12 mouse cellular contexts compared by ENCODE assay signal in the genomic region with DNA sequence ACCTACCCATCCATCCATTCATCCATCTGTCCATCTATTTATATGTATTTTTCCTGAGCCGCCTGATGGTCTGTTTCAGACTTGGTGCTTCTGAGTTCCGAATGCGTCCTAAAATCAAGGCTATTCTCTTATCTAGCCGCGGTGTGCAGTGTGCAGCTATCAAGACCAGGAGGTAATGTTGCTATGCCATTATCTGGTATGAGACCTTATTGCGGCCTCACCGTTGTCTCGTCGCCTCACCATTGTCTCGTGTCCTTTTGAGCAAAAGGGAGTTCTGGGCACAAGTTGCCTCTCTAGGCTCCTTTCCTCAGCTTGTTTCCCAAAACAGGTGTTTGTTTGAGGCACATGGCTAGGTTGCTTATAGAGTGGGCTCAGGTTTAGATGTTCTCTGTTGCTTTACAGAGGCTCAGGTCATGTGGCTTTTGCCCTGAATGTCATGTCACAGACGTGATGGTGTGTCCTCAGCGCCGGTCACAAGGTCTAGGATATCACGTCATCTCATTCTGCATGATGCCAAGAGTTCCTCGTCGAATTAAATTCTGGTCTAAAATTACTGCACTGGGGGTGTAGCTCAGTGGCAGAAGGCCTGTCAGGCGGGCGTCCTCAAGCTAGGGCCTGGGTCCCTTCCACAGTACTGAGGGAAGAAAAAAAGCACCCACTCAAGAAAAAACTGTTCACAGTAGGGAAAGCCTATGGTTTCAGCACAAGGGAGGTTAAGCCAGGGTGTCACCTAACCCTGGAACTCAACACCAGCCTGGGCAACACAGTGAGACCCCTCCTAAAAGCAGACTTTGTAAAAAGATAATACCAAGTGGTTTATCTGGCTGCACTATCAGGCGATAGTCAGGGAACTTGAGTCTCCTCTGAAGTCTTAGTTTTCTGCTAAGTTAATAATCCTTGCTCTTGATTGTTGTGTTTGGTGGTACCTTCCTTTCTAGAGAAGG. TPM values are rescaled to one million over a fixed set of nuclear protein-coding genes. Genes with fewer than 3 reads are reported as not detected.
DNase-seq lines count a peak whose midpoint lies in the region; ATAC-seq lines count a peak whose summit lies in the region.
"Had no signal": no experiment of that assay in that cellular context is flagged by ENCODE, and none has a peak within 500 bp of the region (broad histone marks: within the 10 kb centered on the region; RNA-seq: fewer than 3 reads in every experiment).

No protein-coding gene starts in this region.

- H3K4me1 ChIP-seq in midbrain, embryonic 10.5 days, result peaks cover 22% of the 10 kb centered on the region
- peaks cover 14% of the 10 kb centered on the region; the same call in 1 of the 2 replicates for H3K4me1 ChIP-seq in midbrain, embryonic 13.5 days (replicated peaks)
- H3K4me1 ChIP-seq: embryonic facial prominence, embryonic 12.5 days had no signal

- WGBS in midbrain, embryonic 10.5 days, result 94% methylated on average over 19 of the region's 19 CpGs
- WGBS in midbrain, embryonic 13.5 days, result 95% methylated on average over 19 of the region's 19 CpGs

- H3K36me3 ChIP-seq in midbrain, embryonic 10.5 days, result peaks cover 37% of the 10 kb centered on the region
- peaks cover 45% of the 10 kb centered on the region for H3K36me3 ChIP-seq in midbrain, embryonic 13.5 days
- H3K36me3 ChIP-seq: lung, embryonic 15.5 days had no signal

- no peak for ATAC-seq in midbrain, embryonic 13.5 days
- ATAC-seq in erythroid progenitor cell, adult 5-6 weeks (replicated peaks; ENCODE audit: low FRiP score, poor library complexity, severe bottlenecking), result peak; percentile 72
- ATAC-seq: forebrain, postnatal 0 days had no signal

- H3K4me3 ChIP-seq in midbrain, embryonic 10.5 days, result no peak overlapping the region
- no peak overlapping the region for H3K4me3 ChIP-seq in midbrain, embryonic 13.5 days (replicated peaks)
- H3K4me3 ChIP-seq: embryonic facial prominence, embryonic 12.5 days; lung, embryonic 15.5 days had no signal

- no peak overlapping the region for H3K4me2 ChIP-seq in midbrain, embryonic 13.5 days (replicated peaks)
- H3K4me2 ChIP-seq: embryonic facial prominence, embryonic 12.5 days; lung, embryonic 15.5 days had no signal

- DNase-seq in midbrain, embryonic 10.5 days (ENCODE audit: low spot score), result no peak
- DNase-seq in liver, result peak; percentile 72
- no peak for DNase-seq in B cell, adult 2 months
- DNase-seq in right cerebral cortex, postnatal 14 days, result no peak
- DNase-seq in lung, postnatal 10 days, result no peak
- DNase-seq: cerebellum, adult 8-10 months; forebrain, postnatal 0 days; kidney, adult 18-20 months had no signal

- H3K9ac ChIP-seq in midbrain, embryonic 13.5 days (replicated peaks), result no peak overlapping the region
- H3K9ac ChIP-seq: embryonic facial prominence, embryonic 12.5 days; forebrain, postnatal 0 days; lung, embryonic 15.5 days had no signal

- no peaks in the 10 kb centered on the region for H3K27me3 ChIP-seq in midbrain, embryonic 10.5 days (ENCODE audit: low read depth, poor library complexity, severe bottlenecking)
- H3K27me3 ChIP-seq in midbrain, embryonic 13.5 days, result no peaks in the 10 kb centered on the region
- H3K27me3 ChIP-seq: embryonic facial prominence, embryonic 12.5 days; lung, embryonic 15.5 days had no signal

- H3K9me3 ChIP-seq in midbrain, embryonic 10.5 days (replicated peaks), result no peaks in the 10 kb centered on the region
- no peaks in the 10 kb centered on the region for H3K9me3 ChIP-seq in midbrain, embryonic 13.5 days
- H3K9me3 ChIP-seq: embryonic facial prominence, embryonic 12.5 days; lung, embryonic 15.5 days had no signal

- peak overlapping the region; percentile 28; the same call in 1 of the 2 replicates for H3K27ac ChIP-seq in midbrain, embryonic 10.5 days (replicated peaks)
- no peak overlapping the region for H3K27ac ChIP-seq in midbrain, embryonic 13.5 days
- H3K27ac ChIP-seq: embryonic facial prominence, embryonic 12.5 days; lung, embryonic 15.5 days had no signal

RNA-seq across cellular contexts. Expression of a gene that starts 47.2 kb away (rescaled TPM):
- polyA plus RNA-seq in midbrain, embryonic 10.5 days (2016; fragmentation: Nextera tagmentation; extraction: Ambion mirVana), result 14.3 and 16.7 TPM in 2 replicates
- polyA plus RNA-seq in midbrain, embryonic 13.5 days (2015; fragmentation: Nextera tagmentation; extraction: Ambion mirVana), result 31.3 and 34.3 TPM in 2 replicates
- 10.8 and 16.8 TPM in 2 replicates for total RNA-seq in erythroid progenitor cell, adult 5-6 weeks (2015; ENCODE audit: low replicate concordance)
- 18.9 and 37.5 TPM in 2 replicates for total RNA-seq in erythroid progenitor cell, adult 5-6 weeks (2017; ENCODE audit: low replicate concordance)
